Mouse (Mus musculus) 416B (cell line): ENCODE data around the gene Gm20479.

Experiments
- DNase-seq: peaks from one replicate; pipeline ENCODE4 v3.0.0; 2011; ENCODE audit warnings: low read depth

Gene Gm20479

DNA sequence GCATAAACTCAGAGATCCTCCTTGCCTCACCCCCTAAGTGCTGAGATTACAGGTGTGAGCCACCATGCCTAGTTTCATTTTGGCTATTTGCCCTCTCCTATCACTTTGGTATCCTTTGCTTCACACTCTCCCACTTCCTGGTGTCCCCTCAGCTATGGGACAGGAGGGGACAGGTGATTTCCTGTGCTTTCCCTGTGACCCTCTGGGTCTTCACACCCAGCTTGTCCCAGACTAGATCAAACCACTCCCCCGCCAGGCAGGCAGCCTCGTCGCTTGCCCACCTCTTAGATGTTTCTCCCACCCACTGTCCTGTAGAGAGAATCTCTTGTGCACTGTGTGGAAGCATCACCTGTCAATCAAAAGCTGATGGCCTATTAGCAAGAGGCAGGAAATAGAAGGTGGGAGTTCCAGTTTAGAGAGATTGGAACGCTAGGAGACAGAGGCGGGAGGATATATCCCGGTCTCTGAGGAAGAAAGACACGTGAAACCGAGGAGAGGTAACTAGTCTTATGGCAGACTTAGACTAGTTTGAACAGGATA is 46.2 kb downstream of the Gm20479 start:
- DNase-seq: no peak

DNA sequence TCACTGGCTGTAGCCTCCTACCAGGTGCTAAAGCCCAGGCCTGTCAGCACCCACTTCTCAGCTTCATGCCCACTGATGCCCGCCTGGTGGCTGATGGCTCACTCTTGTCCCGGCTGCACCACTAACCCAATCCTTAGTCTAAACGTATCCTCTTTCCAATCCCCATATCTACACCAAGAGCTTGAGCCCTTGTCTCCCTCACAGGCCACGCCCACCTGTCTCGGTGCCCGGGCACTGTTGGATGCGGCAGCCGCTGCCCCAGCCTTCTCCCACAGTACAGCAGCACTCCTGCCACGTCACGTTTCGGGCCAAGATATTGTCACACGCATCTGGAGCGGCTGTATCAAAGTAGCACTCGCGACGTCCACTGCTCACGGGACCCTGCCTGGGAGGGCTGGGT is 46.9 kb downstream of the Gm20479 start:
- no peak for DNase-seq

GRCm38 (mm10) chr7:27309832-27310231 is 47.4 kb downstream of the Gm20479 start:
- DNase-seq: no peak

GRCm38 (mm10) chr7:27308821-27309549 is 48.2 kb downstream of the Gm20479 start:
- DNase-seq: no peak

GRCm38 (mm10) chr7:27307551-27307950 is 49.7 kb downstream of the Gm20479 start:
- DNase-seq: peak; percentile 34

- DNase-seq: peak; percentile 53
Measured at GRCm38 (mm10) chr7:27306161-27307160, 50.8 kb downstream of the Gm20479 start.

DNA sequence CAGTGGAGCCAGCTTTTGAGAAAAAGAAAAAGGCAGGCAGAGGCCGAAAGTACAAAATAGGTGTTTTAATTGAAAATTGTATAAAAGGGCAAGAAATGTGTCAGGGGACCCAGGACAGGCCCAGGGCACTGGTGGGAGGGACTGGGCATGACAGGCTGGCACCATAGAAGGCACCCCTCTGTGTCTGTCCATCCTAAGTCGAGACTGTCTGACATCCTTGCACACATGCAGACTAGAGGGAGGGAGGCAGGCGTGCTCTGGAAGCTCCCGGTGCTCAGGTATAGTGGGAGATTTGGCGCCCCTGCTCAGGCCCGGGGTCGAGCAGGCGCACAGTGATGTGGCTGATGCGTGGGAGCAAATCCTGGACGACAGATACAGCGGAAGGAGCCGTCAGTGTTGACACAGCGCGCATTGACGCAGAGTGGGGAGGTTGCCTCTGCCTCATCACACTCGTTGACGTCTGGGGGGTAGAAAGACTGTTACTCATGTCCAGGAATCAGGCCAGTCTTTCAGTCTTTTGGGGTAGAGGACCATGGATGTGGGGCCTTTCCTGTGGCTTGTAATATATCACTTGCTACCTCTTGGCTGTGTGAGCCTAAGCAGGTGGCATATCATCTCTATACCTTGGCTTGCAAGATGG is 52.0 kb downstream of the Gm20479 start:
- no peak for DNase-seq
